Mouse (Mus musculus) heart, embryonic 13.5 days (tissue): ENCODE results near the gene Gm34302. TPM values are rescaled to one million over a fixed set of nuclear protein-coding genes. Genes with fewer than 3 reads are reported as not detected.
"Not testable (repeated sequence)": the region's sequence is repeated elsewhere in the genome, so short reads cannot be mapped to it uniquely, and the experiment has no call there.

ENCODE experiments used
- ATAC-seq: fragments of 200-750 bp; cut with Nextera tagmentation; 2 replicates; pipeline ENCODE4 v1.8.0; 2017; ENCODE audit warnings: moderate TSS enrichment; ENCODE audit not compliant: insufficient number of reproducible peaks, low FRiP score, low TSS enrichment; ENCODE audit errors: extremely low read depth
- H3K27ac ChIP-seq: fragments of 300-500 bp; sonication (generic); replicated peaks from 2 replicates; pipeline ENCODE4 v1.5.1; 2015; ENCODE audit warnings: moderate library complexity, mild to moderate bottlenecking, inconsistent platforms
- H3K27me3 ChIP-seq: fragments of 300-500 bp; sonication (generic); replicated peaks from 2 replicates; pipeline ENCODE4 v1.6.1; 2015; ENCODE audit warnings: mild to moderate bottlenecking, inconsistent platforms
- H3K36me3 ChIP-seq: fragments of 300-500 bp; sonication (generic); 2 replicates; pipeline ENCODE4 v1.6.1; 2015; ENCODE audit warnings: mild to moderate bottlenecking, inconsistent platforms
- H3K4me1 ChIP-seq: fragments of 300-500 bp; sonication (generic); 2 replicates; pipeline ENCODE4 v1.6.1; 2015; ENCODE audit warnings: inconsistent platforms
- H3K4me2 ChIP-seq: fragments of 300-500 bp; sonication (generic); 2 replicates; pipeline ENCODE4 v1.6.1; 2015; ENCODE audit warnings: inconsistent platforms, mild to moderate bottlenecking, moderate library complexity
- H3K4me3 ChIP-seq: fragments of 300-500 bp; sonication (generic); 2 replicates; pipeline ENCODE4 v1.5.1; 2015; ENCODE audit warnings: moderate library complexity, mild to moderate bottlenecking, inconsistent platforms
- H3K9ac ChIP-seq: fragments of 300-500 bp; sonication (generic); 2 replicates; pipeline ENCODE4 v1.6.1; 2015; ENCODE audit warnings: inconsistent platforms, mild to moderate bottlenecking, moderate library complexity
- H3K9me3 ChIP-seq: fragments of 300-500 bp; sonication (generic); 2 replicates; pipeline ENCODE4 v1.6.1; 2016; ENCODE audit warnings: inconsistent platforms
- WGBS: fragments of 180-500 bp; shearing (Covaris S2); methylation state at CpG from one replicate; pipeline ENCODE4 v1.1.7; 2015; ENCODE audit warnings: mixed read lengths; 5-methylcytosine and 5-hydroxymethylcytosine counted together
- polyA plus RNA-seq: library from polyadenylated mRNA; unstranded; fragments of >200 nt; fragmentation: Nextera tagmentation; extraction: Ambion mirVana; gene quantifications from 2 replicates; pipeline ENCODE4 v1.2.1, GENCODE M21; 2015

The Gm34302 gene
- polyA plus RNA-seq: not detected in 2 replicates

- Histone ChIP-seq H3K9ac (no peak within 1 kb of the TSS), H3K27ac (no peak within 1 kb of the TSS)
- WGBS: 23% methylated on average over 1 of the region's 1 CpGs
Measured at GRCm38 (mm10) chr3:63483726-63484125, at the start of gene Gm34302. Gm34302 (minus strand) TSS chr3:63483879.

GRCm38 (mm10) chr3:63531847-63532246 is 48.2 kb upstream of the Gm34302 start:
- Histone ChIP-seq H3K4me3 (no peak overlapping the region), H3K27ac (no peak overlapping the region), H3K9ac (no peak overlapping the region), H3K9me3 (no peaks in the 10 kb centered on the region), H3K27me3 (no peaks in the 10 kb centered on the region), H3K4me2 (no peak overlapping the region), H3K36me3 (no peaks in the 10 kb centered on the region), H3K4me1 (no peaks in the 10 kb centered on the region)
- no peak for ATAC-seq
- WGBS: 40% methylated on average over 1 of the region's 1 CpGs

More at GRCm38 (mm10) chr3:63483726-63484125, at the start of gene Gm34302:
- no peaks in the 10 kb centered on the region for H3K27me3 ChIP-seq
- no peak within 1 kb of the TSS for H3K4me3 ChIP-seq
- no peaks in the 10 kb centered on the region for H3K4me1 ChIP-seq
- H3K4me2 ChIP-seq: no peak within 1 kb of the TSS
- no peak for ATAC-seq
- H3K9me3 ChIP-seq: no peaks in the 10 kb centered on the region
- H3K36me3 ChIP-seq: no peaks in the 10 kb centered on the region

- no peak for ATAC-seq
- Histone ChIP-seq H3K27ac (no peak overlapping the region), H3K4me2 (no peak overlapping the region), H3K9ac (no peak overlapping the region), H3K36me3 (no peaks in the 10 kb centered on the region), H3K4me3 (no peak overlapping the region), H3K27me3 (no peaks in the 10 kb centered on the region), H3K9me3 (no peaks in the 10 kb centered on the region), H3K4me1 (no peaks in the 10 kb centered on the region)
- WGBS: 78% methylated on average over 1 of the region's 1 CpGs
Measured at GRCm38 (mm10) chr3:63517681-63518080, 34.0 kb upstream of the Gm34302 start.

- 84% methylated on average over 3 of the region's 3 CpGs for WGBS
- not testable (repeated sequence) for ATAC-seq, H3K9me3 ChIP-seq, H3K27ac ChIP-seq, H3K4me2 ChIP-seq, H3K27me3 ChIP-seq, H3K4me3 ChIP-seq, H3K9ac ChIP-seq, H3K36me3 ChIP-seq, H3K4me1 ChIP-seq
Measured at GRCm38 (mm10) chr3:63516279-63516678, 32.6 kb upstream of the Gm34302 start.

GRCm38 (mm10) chr3:63511316-63511715 is 27.6 kb upstream of the Gm34302 start:
- Histone ChIP-seq H3K9me3 (no peaks in the 10 kb centered on the region), H3K36me3 (no peaks in the 10 kb centered on the region), H3K9ac (no peak overlapping the region), H3K4me3 (no peak overlapping the region), H3K4me1 (no peaks in the 10 kb centered on the region), H3K4me2 (no peak overlapping the region), H3K27me3 (no peaks in the 10 kb centered on the region), H3K27ac (no peak overlapping the region)
- WGBS: 76% methylated on average over 6 of the region's 6 CpGs
- no peak for ATAC-seq

- WGBS: 69% methylated on average over 2 of the region's 2 CpGs
- Histone ChIP-seq H3K4me2 (no peak overlapping the region), H3K9ac (no peak overlapping the region), H3K4me3 (no peak overlapping the region), H3K36me3 (no peaks in the 10 kb centered on the region), H3K4me1 (no peaks in the 10 kb centered on the region), H3K27ac (no peak overlapping the region), H3K27me3 (no peaks in the 10 kb centered on the region), H3K9me3 (no peaks in the 10 kb centered on the region)
- ATAC-seq: no peak
Measured at GRCm38 (mm10) chr3:63509484-63509883, 25.8 kb upstream of the Gm34302 start.

GRCm38 (mm10) chr3:63508924-63509323 is 25.2 kb upstream of the Gm34302 start:
- Histone ChIP-seq H3K4me1 (no peaks in the 10 kb centered on the region), H3K9ac (no peak overlapping the region), H3K27ac (no peak overlapping the region), H3K4me2 (no peak overlapping the region), H3K4me3 (no peak overlapping the region), H3K36me3 (no peaks in the 10 kb centered on the region), H3K27me3 (no peaks in the 10 kb centered on the region), H3K9me3 (no peaks in the 10 kb centered on the region)
- ATAC-seq: no peak
- 78% methylated on average over 5 of the region's 5 CpGs for WGBS

GRCm38 (mm10) chr3:63504433-63504832 is 20.8 kb upstream of the Gm34302 start:
- 73% methylated on average over 5 of the region's 5 CpGs for WGBS
- Histone ChIP-seq H3K9ac (no peak overlapping the region), H3K27me3 (no peaks in the 10 kb centered on the region), H3K4me3 (no peak overlapping the region), H3K36me3 (no peaks in the 10 kb centered on the region), H3K9me3 (no peaks in the 10 kb centered on the region), H3K4me1 (no peaks in the 10 kb centered on the region), H3K27ac (no peak overlapping the region), H3K4me2 (no peak overlapping the region)
- ATAC-seq: no peak

- no peak overlapping the region for H3K9ac ChIP-seq
- no peak overlapping the region for H3K4me3 ChIP-seq
- 64% methylated on average over 5 of the region's 5 CpGs for WGBS
- H3K4me1 ChIP-seq: no peaks in the 10 kb centered on the region
- no peaks in the 10 kb centered on the region for H3K27me3 ChIP-seq
- H3K27ac ChIP-seq: no peak overlapping the region
- H3K9me3 ChIP-seq: no peaks in the 10 kb centered on the region
- no peak overlapping the region for H3K4me2 ChIP-seq
- H3K36me3 ChIP-seq: no peaks in the 10 kb centered on the region
- ATAC-seq: no peak
Measured at GRCm38 (mm10) chr3:63494625-63495382, 11.1 kb upstream of the Gm34302 start.

- H3K36me3 ChIP-seq: no peaks in the 10 kb centered on the region
- H3K9ac ChIP-seq: no peak overlapping the region
- no peak overlapping the region for H3K27ac ChIP-seq
- no peak overlapping the region for H3K4me2 ChIP-seq
- H3K9me3 ChIP-seq: no peaks in the 10 kb centered on the region
- WGBS: 71% methylated on average over 4 of the region's 4 CpGs
- ATAC-seq: no peak
- no peaks in the 10 kb centered on the region for H3K27me3 ChIP-seq
- no peaks in the 10 kb centered on the region for H3K4me1 ChIP-seq
- H3K4me3 ChIP-seq: no peak overlapping the region
Measured at GRCm38 (mm10) chr3:63493563-63493962, 9.9 kb upstream of the Gm34302 start.

- H3K27me3 ChIP-seq: no peaks in the 10 kb centered on the region
- H3K27ac ChIP-seq: no peak overlapping the region
- H3K9ac ChIP-seq: no peak overlapping the region
- no peaks in the 10 kb centered on the region for H3K4me1 ChIP-seq
- H3K36me3 ChIP-seq: no peaks in the 10 kb centered on the region
- no peaks in the 10 kb centered on the region for H3K9me3 ChIP-seq
- H3K4me2 ChIP-seq: no peak overlapping the region
- H3K4me3 ChIP-seq: no peak overlapping the region
- no peak for ATAC-seq
- 62% methylated on average over 1 of the region's 1 CpGs for WGBS
Measured at GRCm38 (mm10) chr3:63440426-63441125, 43.1 kb downstream of the Gm34302 start.

- Histone ChIP-seq H3K4me1 (no peaks in the 10 kb centered on the region), H3K4me3 (no peak overlapping the region), H3K9ac (no peak overlapping the region), H3K9me3 (no peaks in the 10 kb centered on the region), H3K27me3 (no peaks in the 10 kb centered on the region), H3K36me3 (no peaks in the 10 kb centered on the region), H3K4me2 (no peak overlapping the region), H3K27ac (no peak overlapping the region)
- WGBS: 66% methylated on average over 2 of the region's 2 CpGs
- no peak for ATAC-seq
Measured at GRCm38 (mm10) chr3:63439738-63440137, 43.9 kb downstream of the Gm34302 start.
